24 mouse cellular contexts compared by ENCODE assay signal in genomic region chr2:11512127-11512526, GRCm38 (mm10). TPM values are rescaled to one million over a fixed set of nuclear protein-coding genes. Genes with fewer than 3 reads are reported as not detected.
DNase-seq lines count a peak whose midpoint lies in the region; ATAC-seq lines count a peak whose summit lies in the region.
"Had no signal": no experiment of that assay in that cellular context is flagged by ENCODE, and none has a peak within 500 bp of the region (broad histone marks: within the 10 kb centered on the region; RNA-seq: fewer than 3 reads in every experiment).

No protein-coding gene starts in this region.

- no peak overlapping the region for H3K4me2 ChIP-seq in intestine, embryonic 15.5 days (replicated peaks)
- H3K4me2 ChIP-seq: embryonic facial prominence, embryonic 12.5 days; embryonic facial prominence, embryonic 15.5 days; forebrain, embryonic 12.5 days; forebrain, embryonic 15.5 days; heart, embryonic 12.5 days; hindbrain, embryonic 12.5 days; hindbrain, embryonic 15.5 days had no signal

- H3K9me3 ChIP-seq in intestine, embryonic 15.5 days: no peaks in the 10 kb centered on the region
- H3K9me3 ChIP-seq: embryonic facial prominence, embryonic 12.5 days; embryonic facial prominence, embryonic 15.5 days; forebrain, embryonic 12.5 days; forebrain, embryonic 15.5 days; heart, embryonic 12.5 days; heart, embryonic 15.5 days; hindbrain, embryonic 12.5 days; hindbrain, embryonic 15.5 days had no signal

- H3K4me3 ChIP-seq in brown adipose tissue, adult 24 weeks (ENCODE audit: insufficient read depth, low read depth, low read length): peak overlapping the region; percentile 66
- no peak overlapping the region for H3K4me3 ChIP-seq in intestine, embryonic 15.5 days (replicated peaks)
- H3K4me3 ChIP-seq: embryonic facial prominence, embryonic 12.5 days; embryonic facial prominence, embryonic 15.5 days; forebrain, embryonic 12.5 days; forebrain, embryonic 15.5 days; heart, embryonic 12.5 days; heart, embryonic 15.5 days; hindbrain, embryonic 12.5 days; hindbrain, embryonic 15.5 days had no signal

- peak; percentile 90 for DNase-seq in 416B (ENCODE audit: low read depth)
- DNase-seq in heart, postnatal 25 days (ENCODE audit: low spot score): no peak
- no peak for DNase-seq in kidney, adult 11 months
- DNase-seq: adrenal gland, adult 2 months; adrenal gland, postnatal 14 days; cerebellum, adult 18-20 months; cerebellum, adult 9-11 months; cerebellum, postnatal 25 days; gastrocnemius, postnatal 14 days; heart, adult 18-20 months; heart, postnatal 10 days; kidney, adult 18-20 months had no signal

- peak overlapping the region; percentile 100 for H3K27ac ChIP-seq in brown adipose tissue, adult 24 weeks (replicated peaks; ENCODE audit: low read depth, low read length)
- H3K27ac ChIP-seq in intestine, embryonic 15.5 days: no peak overlapping the region
- H3K27ac ChIP-seq: embryonic facial prominence, embryonic 12.5 days; forebrain, embryonic 12.5 days; forebrain, embryonic 15.5 days; hindbrain, embryonic 12.5 days; hindbrain, embryonic 15.5 days had no signal

- no peaks in the 10 kb centered on the region for H3K27me3 ChIP-seq in intestine, embryonic 15.5 days (replicated peaks)
- H3K27me3 ChIP-seq: embryonic facial prominence, embryonic 12.5 days; embryonic facial prominence, embryonic 15.5 days; forebrain, embryonic 12.5 days; forebrain, embryonic 15.5 days; heart, embryonic 12.5 days; heart, embryonic 15.5 days; hindbrain, embryonic 12.5 days; hindbrain, embryonic 15.5 days had no signal

- no peak overlapping the region for H3K9ac ChIP-seq in intestine, embryonic 15.5 days
- H3K9ac ChIP-seq: embryonic facial prominence, embryonic 12.5 days; embryonic facial prominence, embryonic 15.5 days; forebrain, embryonic 12.5 days; forebrain, embryonic 15.5 days; heart, embryonic 12.5 days; heart, embryonic 15.5 days; hindbrain, embryonic 12.5 days; hindbrain, embryonic 15.5 days had no signal

- 90% methylated on average over 1 of the region's 1 CpGs for WGBS in intestine, embryonic 15.5 days

- H3K4me1 ChIP-seq in brown adipose tissue, adult 24 weeks (ENCODE audit: control insufficient read depth, insufficient read depth, insufficient read length, low read length): peaks cover 22% of the 10 kb centered on the region
- peaks cover 4% of the 10 kb centered on the region; the same call in 1 of the 2 replicates for H3K4me1 ChIP-seq in intestine, embryonic 15.5 days (replicated peaks)
- H3K4me1 ChIP-seq: embryonic facial prominence, embryonic 12.5 days; forebrain, embryonic 12.5 days; forebrain, embryonic 15.5 days; hindbrain, embryonic 12.5 days had no signal

- ATAC-seq in megakaryocyte, adult 5-6 weeks (ENCODE audit: poor library complexity, severe bottlenecking): peak; percentile 74
- no peak for ATAC-seq in intestine, embryonic 15.5 days
- ATAC-seq: CD4-positive, CD25-positive, alpha-beta regulatory T cell, adult 4 months; forebrain, embryonic 15.5 days had no signal

- H3K36me3 ChIP-seq in intestine, embryonic 15.5 days: no peaks in the 10 kb centered on the region
- H3K36me3 ChIP-seq: embryonic facial prominence, embryonic 12.5 days; embryonic facial prominence, embryonic 15.5 days; forebrain, embryonic 12.5 days; forebrain, embryonic 15.5 days; heart, embryonic 12.5 days; heart, embryonic 15.5 days; hindbrain, embryonic 12.5 days; hindbrain, embryonic 15.5 days had no signal

- intact Hi-C loops in heart, postnatal 25 days (cut with DNase I): no loop called here

RNA-seq across cellular contexts. Expression of gene Pfkfb3, which starts 41.8 kb away (rescaled TPM):
- 190 and 226 TPM in 2 replicates for polyA plus RNA-seq in brown adipose tissue, adult 24 weeks (2012; ENCODE audit: insufficient read depth, insufficient read length, missing spikeins)
- total RNA-seq in megakaryocyte, adult 5-6 weeks (2015): 24.5 and 31.3 TPM in 2 replicates
- 22.1 and 23.0 TPM in 2 replicates for total RNA-seq in megakaryocyte, adult 5-6 weeks (2017)
- 10 to 100 TPM in 1 of 2 experiments, 1 to 10 TPM in 1; 7.8 to 10.4 TPM for total RNA-seq in heart, postnatal 25 days (2021)
- 18.9 and 20.7 TPM in 2 replicates for polyA plus RNA-seq in intestine, embryonic 15.5 days (2015; fragmentation: Nextera tagmentation; extraction: Ambion mirVana)
